Mouse (Mus musculus) pancreas, adult 10 weeks (tissue): ENCODE results near the gene Cfap99. TPM values are rescaled to one million over a fixed set of nuclear protein-coding genes. Genes with fewer than 3 reads are reported as not detected.

Experiments
- polyA plus RNA-seq: library from polyadenylated mRNA; stranded (reverse); fragments of 350-450 nt; fragmentation: Illumina TruSeq; extraction: RNeasy Lipid Tissue Mini Kit (QIAGEN cat#74804); gene quantifications from one replicate; pipeline ENCODE4 v1.2.3, GENCODE M21; 2015; ENCODE audit warnings: low read depth, low replicate concordance; ENCODE audit not compliant: insufficient read depth

Cfap99 gene
- not detected for polyA plus RNA-seq

GRCm38 (mm10) chr5:34288154-34288716 lies at the start of gene Cfap99, which contains the start of gene Zfyve28:
Gene Cfap99 (plus strand): TSS chr5:34288600.
Gene Zfyve28 (minus strand): TSS chr5:34288449.

DNA sequence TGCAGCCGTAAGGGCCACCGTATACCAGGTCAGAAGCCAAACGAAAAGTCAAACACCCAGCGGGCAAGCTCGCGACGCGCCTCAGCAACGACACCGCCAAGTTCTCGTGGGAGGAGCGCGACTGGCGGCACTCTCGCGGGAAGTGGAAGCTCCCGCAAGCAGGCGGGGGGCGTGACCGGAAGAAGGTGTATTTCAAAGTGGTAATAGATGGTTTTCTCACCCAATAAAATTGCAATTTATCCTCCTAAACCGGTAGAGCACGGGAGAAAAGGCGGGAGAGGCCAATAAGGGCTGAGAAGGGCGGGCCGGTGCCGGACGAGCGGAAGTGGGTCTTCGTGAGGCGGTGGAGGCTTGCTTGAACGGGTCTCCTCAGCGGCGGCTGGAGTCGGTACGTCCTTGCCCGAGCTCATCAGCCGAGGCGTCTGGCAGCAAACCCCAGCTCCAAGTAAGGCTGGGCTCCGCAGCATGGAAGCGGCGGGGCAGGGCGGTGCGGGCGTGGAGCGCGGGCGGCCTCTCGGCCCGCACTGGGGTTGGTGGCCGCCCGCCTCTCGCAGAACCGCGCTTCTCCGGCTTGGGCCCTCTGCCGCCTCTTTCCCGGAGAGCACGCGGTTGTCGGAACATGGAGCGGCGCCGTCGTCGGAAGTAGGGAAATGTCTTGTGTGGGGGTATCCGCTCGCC lies 47.8 kb downstream of the Cfap99 start, which contains the start of gene Rnf4:
Gene Rnf4, plus strand, starts transcription at position 193 of the 678 bp plus-strand sequence.

DNA sequence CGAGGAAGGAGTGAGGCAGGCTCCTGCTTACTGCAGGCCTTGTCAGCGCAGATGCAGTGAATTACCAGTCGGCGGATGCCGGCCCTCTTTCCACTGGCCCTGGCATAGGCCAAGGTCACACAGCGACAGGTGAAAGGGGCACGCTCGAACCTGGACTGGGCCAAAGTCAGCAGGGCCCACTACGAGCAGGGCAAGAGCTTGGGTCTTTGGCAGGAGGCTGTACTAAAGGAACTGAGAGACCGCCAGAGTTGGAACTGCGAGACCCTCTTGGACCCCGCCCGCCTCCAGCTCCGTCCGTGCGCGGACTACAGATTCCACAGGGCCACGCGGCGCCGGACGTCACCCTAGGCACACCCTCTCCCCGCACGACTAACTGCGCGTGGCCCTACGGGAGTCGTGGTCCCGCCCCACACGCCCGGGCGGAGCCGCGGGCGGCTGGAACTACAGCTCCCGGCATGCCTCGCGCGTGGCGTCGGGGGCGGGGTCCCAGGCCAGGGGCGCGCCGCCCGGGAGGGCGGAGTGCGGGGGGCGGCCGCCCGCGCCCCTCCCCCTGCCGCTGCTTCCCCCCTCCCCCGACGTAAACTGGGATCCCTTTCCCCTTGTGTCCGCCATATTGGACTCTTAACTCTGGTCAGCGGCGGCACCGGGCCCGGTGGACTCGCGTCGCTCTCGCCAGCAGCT lies 81.1 kb downstream of the Cfap99 start, which contains the start of gene Fam193a:
Gene Fam193a, plus strand, starts transcription at position 593 of the 681 bp plus-strand sequence.

Other genes with a start within 250 kb of the Cfap99 start
- gene Poln, start 119.2 kb upstream of the Cfap99 start, polyA plus RNA-seq, result not detected
- gene Haus3, start 119.1 kb upstream of the Cfap99 start, polyA plus RNA-seq, result 2.1 TPM
- gene Mxd4, start 100.9 kb upstream of the Cfap99 start, polyA plus RNA-seq, result 45.5 TPM
- gene Zfyve28, start 151 bp upstream of the Cfap99 start, polyA plus RNA-seq, result 0.26 TPM
- gene Rnf4, start 47.7 kb downstream of the Cfap99 start, polyA plus RNA-seq, result 12.4 TPM
- 8.3 TPM for gene Fam193a, start 81.3 kb downstream of the Cfap99 start, polyA plus RNA-seq
- 6.7 TPM for gene Tnip2, start 225.4 kb downstream of the Cfap99 start, polyA plus RNA-seq
- gene Sh3bp2, start 237.2 kb downstream of the Cfap99 start, polyA plus RNA-seq, result 1.4 TPM